Mouse (Mus musculus) liver, embryonic 14.5 days (tissue): ENCODE results near the gene Cnksr3. TPM values are rescaled to one million over a fixed set of nuclear protein-coding genes. Genes with fewer than 3 reads are reported as not detected.

Experiments
- ATAC-seq: fragments of 200-750 bp; cut with Nextera tagmentation; 2 replicates; pipeline ENCODE4 v1.8.0; 2017; ENCODE audit warnings: moderate number of reproducible peaks, mild to moderate bottlenecking, moderate library complexity; ENCODE audit not compliant: insufficient read depth
- DNase-seq, 3 experiments: peaks; one replicate each; pipeline ENCODE4 v3.0.0-alpha.2; 2012 to 2013; ENCODE audit warnings: low read depth in 3 of 3, low spot score in 3 of 3
- H3K27ac ChIP-seq: fragments of 300-500 bp; sonication (generic); 2 replicates; pipeline ENCODE4 v1.5.1; 2014; ENCODE audit warnings: moderate library complexity, mild to moderate bottlenecking, control low read depth, inconsistent platforms
- H3K27me3 ChIP-seq: fragments of 300-500 bp; sonication (generic); 2 replicates; pipeline ENCODE4 v1.6.1; 2014; ENCODE audit warnings: mild to moderate bottlenecking, low read length, moderate library complexity; ENCODE audit not compliant: control insufficient read depth, insufficient read depth
- H3K36me3 ChIP-seq: fragments of 300-500 bp; sonication (generic); replicated peaks from 2 replicates; pipeline ENCODE4 v1.6.1; 2014; ENCODE audit warnings: low read depth; ENCODE audit not compliant: control insufficient read depth, insufficient read depth
- H3K4me1 ChIP-seq, 2 experiments: fragments of 200-500 bp in 1 of 2; fragments of 300-500 bp in 1 of 2; sonication (generic) in 1 of 2; replicated peaks; 2 replicates each; pipeline ENCODE4 v1.6.1; 2012 to 2014; ENCODE audit warnings: antibody characterized with exemption in 1 of 2, inconsistent platforms in 1 of 2, low read length in 1 of 2; ENCODE audit not compliant: control insufficient read depth in 2 of 2, insufficient read depth in 2 of 2
- H3K4me2 ChIP-seq: fragments of 300-500 bp; sonication (generic); 2 replicates; pipeline ENCODE4 v1.6.1; 2014; ENCODE audit warnings: low read depth, mild to moderate bottlenecking, control low read depth, moderate library complexity
- H3K4me3 ChIP-seq, 2 experiments: fragments of 200-500 bp in 1 of 2; fragments of 300-500 bp in 1 of 2; sonication (generic) in 1 of 2; 2 replicates each; pipeline ENCODE4 v1.5.1; 2012 to 2014; ENCODE audit warnings: low read depth in 2 of 2, low read length in 2 of 2, mild to moderate bottlenecking in 2 of 2, control low read depth in 1 of 2, inconsistent platforms in 1 of 2, moderate library complexity in 1 of 2; ENCODE audit not compliant: insufficient read depth in 1 of 2
- H3K9ac ChIP-seq: fragments of 300-500 bp; sonication (generic); replicated peaks from 2 replicates; pipeline ENCODE4 v1.6.1; 2014; ENCODE audit warnings: mild to moderate bottlenecking, control low read depth, moderate library complexity
- H3K9me3 ChIP-seq: fragments of 300-500 bp; sonication (generic); 2 replicates; pipeline ENCODE4 v1.6.1; 2016; ENCODE audit warnings: low read length, mixed read lengths; ENCODE audit not compliant: control insufficient read depth
- CTCF ChIP-seq: IDR thresholded peaks from 2 replicates; pipeline ENCODE4 v1.5.1; 2016; ENCODE audit warnings: antibody characterized with exemption, low read depth, control low read depth
- EP300 ChIP-seq: IDR thresholded peaks from 2 replicates; pipeline ENCODE4 v1.6.1; 2016; ENCODE audit warnings: antibody characterized with exemption, low read depth
- WGBS: fragments of 180-500 bp; shearing (Covaris S2); extraction: QIAGEN DNeasy Blood & Tissue Kit; methylation state at CpG from one replicate; pipeline ENCODE4 v1.1.7; 2014; ENCODE audit not compliant: insufficient replicate concordance; 5-methylcytosine and 5-hydroxymethylcytosine counted together
- polyA plus RNA-seq, 2 experiments: library from polyadenylated mRNA; depleted of rRNA in 1 of 2; stranded (reverse) in 1 of 2; unstranded in 1 of 2; fragments of >200 nt; fragmentation: Nextera tagmentation in 1 of 2; extraction: Ambion mirVana in 1 of 2; gene quantifications; 2 replicates each; pipeline versions ENCODE4 v1.2.1 to v1.2.3; 2012 to 2014

Gene Cnksr3
- polyA plus RNA-seq, 2 experiments: 2.3 to 2.8 TPM

GRCm38 (mm10) chr10:7126882-7127281 lies 85.2 kb downstream of the Cnksr3 start:
- no peaks in the 10 kb centered on the region for H3K36me3 ChIP-seq

GRCm38 (mm10) chr10:7126287-7126686 lies 85.8 kb downstream of the Cnksr3 start:
- no peaks in the 10 kb centered on the region for H3K36me3 ChIP-seq
- no peak overlapping the region for H3K9ac ChIP-seq
- no peaks in the 10 kb centered on the region for H3K4me1 ChIP-seq
- WGBS: 76% methylated on average over 7 of the region's 7 CpGs
- H3K4me2 ChIP-seq: no peak overlapping the region
- no peaks in the 10 kb centered on the region for H3K27me3 ChIP-seq
- TF ChIP-seq EP300 (no peak), CTCF (no peak)
- no peaks in the 10 kb centered on the region for H3K9me3 ChIP-seq
- ATAC-seq (no peak), DNase-seq (no peak)
- H3K27ac ChIP-seq: no peak overlapping the region
- H3K4me3 ChIP-seq: no peak overlapping the region

More at GRCm38 (mm10) chr10:7126882-7127281, 85.2 kb downstream of the Cnksr3 start:
- DNase-seq: no peak
- H3K27ac ChIP-seq: no peak overlapping the region
- H3K9me3 ChIP-seq: no peaks in the 10 kb centered on the region
- no peak for ATAC-seq
- no peaks in the 10 kb centered on the region for H3K27me3 ChIP-seq
- no peak overlapping the region for H3K9ac ChIP-seq
- WGBS: 78% methylated on average over 12 of the region's 12 CpGs
- H3K4me1 ChIP-seq: no peaks in the 10 kb centered on the region
- TF ChIP-seq EP300: no peak
- no peak for TF ChIP-seq CTCF
- H3K4me2 ChIP-seq: no peak overlapping the region
- H3K4me3 ChIP-seq: no peak overlapping the region

- no peak overlapping the region for H3K27ac ChIP-seq
- H3K4me3 ChIP-seq: no peak overlapping the region
- H3K4me1 ChIP-seq: no peaks in the 10 kb centered on the region
- no peaks in the 10 kb centered on the region for H3K27me3 ChIP-seq
- H3K9ac ChIP-seq: no peak overlapping the region
- 71% methylated on average over 7 of the region's 7 CpGs for WGBS
- ATAC-seq (no peak), DNase-seq (no peak)
- no peaks in the 10 kb centered on the region for H3K36me3 ChIP-seq
- TF ChIP-seq CTCF (no peak), EP300 (no peak)
- H3K4me2 ChIP-seq: no peak overlapping the region
- no peaks in the 10 kb centered on the region for H3K9me3 ChIP-seq
Measured at GRCm38 (mm10) chr10:7124993-7125392, 87.0 kb downstream of the Cnksr3 start.

- TF ChIP-seq CTCF: no peak
- no peak for TF ChIP-seq EP300
- H3K27ac ChIP-seq: no peak overlapping the region
- DNase-seq: no peak
- H3K4me3 ChIP-seq: no peak overlapping the region
- H3K4me1 ChIP-seq: no peaks in the 10 kb centered on the region; a peak in 1 of 4 replicates
- no peak overlapping the region for H3K4me2 ChIP-seq
- H3K9ac ChIP-seq: no peak overlapping the region
- 70% methylated on average over 4 of the region's 4 CpGs for WGBS
- H3K27me3 ChIP-seq: no peaks in the 10 kb centered on the region
- H3K9me3 ChIP-seq: no peaks in the 10 kb centered on the region
- no peaks in the 10 kb centered on the region for H3K36me3 ChIP-seq
- no peak for ATAC-seq
Measured at GRCm38 (mm10) chr10:7122294-7122693, 89.7 kb downstream of the Cnksr3 start.

GRCm38 (mm10) chr10:7120206-7120605 lies 91.8 kb downstream of the Cnksr3 start:
- H3K4me2 ChIP-seq: no peak overlapping the region
- DNase-seq: no peak
- H3K27ac ChIP-seq: no peak overlapping the region
- H3K27me3 ChIP-seq: no peaks in the 10 kb centered on the region
- no peaks in the 10 kb centered on the region; a peak in 1 of 4 replicates for H3K4me1 ChIP-seq
- no peaks in the 10 kb centered on the region for H3K9me3 ChIP-seq
- H3K4me3 ChIP-seq: no peak overlapping the region
- 85% methylated on average over 13 of the region's 13 CpGs for WGBS
- no peak overlapping the region for H3K9ac ChIP-seq
- TF ChIP-seq CTCF (no peak), EP300 (no peak)
- ATAC-seq: no peak
- H3K36me3 ChIP-seq: no peaks in the 10 kb centered on the region
